Mouse (Mus musculus) cerebellum, adult 2 months (tissue): Measurements from ENCODE around the gene Scml4. TPM values are rescaled to one million over a fixed set of nuclear protein-coding genes. Genes with fewer than 3 reads are reported as not detected.
A peak's percentile ranks its signal among the peaks of the same experiment; 100 is the strongest.

Source experiments
- DNase-seq, 2 experiments: peaks; one replicate each; pipeline ENCODE4 v3.0.0; 2021
- H3K27ac ChIP-seq: fragments of 200-500 bp; 2 replicates; pipeline ENCODE4 v1.5.1; 2012; ENCODE audit warnings: low read length, control low read depth, inconsistent platforms; ENCODE audit not compliant: insufficient read depth
- H3K27me3 ChIP-seq: fragments of 200-500 bp; 2 replicates; pipeline ENCODE4 v1.6.1; 2012; ENCODE audit warnings: inconsistent platforms, mild to moderate bottlenecking, low read length, moderate library complexity; ENCODE audit not compliant: control insufficient read depth, insufficient read depth
- H3K4me1 ChIP-seq: fragments of 200-500 bp; 2 replicates; pipeline ENCODE4 v1.6.1; 2011; ENCODE audit warnings: low read length; ENCODE audit not compliant: control insufficient read depth, insufficient read depth
- H3K4me3 ChIP-seq: fragments of 200-500 bp; replicated peaks from 2 replicates; pipeline ENCODE3; 2011; ENCODE audit warnings: mild to moderate bottlenecking, low read depth, low read length, control low read depth; ENCODE audit not compliant: insufficient read depth
- CTCF ChIP-seq: fragments of 200-500 bp; IDR thresholded peaks from 2 replicates; pipeline ENCODE4 v1.5.1; 2011; ENCODE audit warnings: low read depth, mild to moderate bottlenecking, control low read depth, low read length, moderate library complexity, borderline replicate concordance; ENCODE audit not compliant: insufficient read depth
- POLR2A ChIP-seq: fragments of 200-500 bp; IDR thresholded peaks from 2 replicates; pipeline ENCODE4 v1.6.1; 2011; ENCODE audit warnings: low read length, control low read depth, borderline replicate concordance; ENCODE audit not compliant: insufficient read depth
- WGBS: fragments of 180-500 bp; shearing (Covaris S2); methylation state at CpG from one replicate; pipeline ENCODE4 v1.1.7; 2018; 5-methylcytosine and 5-hydroxymethylcytosine counted together
- polyA plus RNA-seq: library from polyadenylated mRNA; depleted of rRNA; stranded (reverse); fragments of >200 nt; gene quantifications from 2 replicates; pipeline ENCODE4 v1.2.3, GENCODE M21; 2012

Gene Scml4
- polyA plus RNA-seq, 1 experiment, result 0.82 TPM

DNA sequence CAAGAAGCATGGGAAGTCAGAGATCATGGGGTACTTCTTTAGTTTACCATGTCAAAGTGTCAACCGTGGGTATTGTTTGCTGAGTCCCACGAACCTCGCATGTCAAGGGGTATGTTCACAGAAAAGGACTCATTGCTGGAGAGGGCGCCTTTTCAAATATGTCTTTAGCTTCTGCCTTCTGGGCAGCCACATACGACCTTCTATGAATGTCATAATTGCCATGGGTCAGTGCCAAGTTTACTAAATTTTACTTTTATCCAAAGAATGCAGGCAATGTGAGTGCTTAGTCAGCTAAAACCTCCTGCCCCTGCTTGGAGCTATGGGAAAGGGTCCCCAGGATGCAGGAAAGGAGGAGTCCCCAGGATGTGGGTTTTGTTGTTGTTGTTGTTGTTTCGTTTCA lies 116.4 kb downstream of the Scml4 start:
- H3K27me3 ChIP-seq, result no peaks in the 10 kb centered on the region
- H3K4me3 ChIP-seq, result no peak overlapping the region
- DNase-seq, result no peak
- no peak overlapping the region for H3K27ac ChIP-seq
- WGBS, result 78% methylated on average over 6 of the region's 6 CpGs
- no peaks in the 10 kb centered on the region for H3K4me1 ChIP-seq
- TF ChIP-seq CTCF (no peak), POLR2A (no peak)

DNA sequence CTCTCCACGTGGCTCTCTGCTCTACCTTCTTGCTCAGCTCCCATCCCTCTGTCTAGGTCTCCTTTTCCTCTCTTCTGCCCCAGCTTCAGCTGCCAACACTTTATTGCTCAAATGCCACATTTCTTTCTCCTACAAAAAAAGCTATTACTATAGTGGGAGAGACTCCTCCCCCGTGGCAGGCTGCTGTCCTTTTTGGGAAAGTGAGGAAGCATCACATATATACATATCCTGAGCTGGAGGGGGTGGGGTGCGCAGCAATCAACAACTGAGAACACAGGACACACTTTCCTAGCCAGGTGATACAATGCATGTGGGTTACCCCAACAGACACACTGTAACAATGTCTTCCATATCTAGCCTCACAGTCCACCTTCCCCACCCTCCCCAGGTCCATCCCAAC lies 118.2 kb downstream of the Scml4 start:
- no peaks in the 10 kb centered on the region for H3K4me1 ChIP-seq
- WGBS, result 55% methylated on average over 3 of the region's 3 CpGs
- TF ChIP-seq POLR2A, result no peak
- TF ChIP-seq CTCF, result no peak
- no peaks in the 10 kb centered on the region for H3K27me3 ChIP-seq
- H3K27ac ChIP-seq, result no peak overlapping the region
- no peak overlapping the region for H3K4me3 ChIP-seq
- no peak for DNase-seq

GRCm38 (mm10) chr10:42980999-42981757 lies 121.0 kb downstream of the Scml4 start:
- H3K4me3 ChIP-seq, result no peak overlapping the region
- DNase-seq, result no peak
- no peaks in the 10 kb centered on the region for H3K4me1 ChIP-seq
- H3K27me3 ChIP-seq, result no peaks in the 10 kb centered on the region
- H3K27ac ChIP-seq, result no peak overlapping the region
- WGBS, result 48% methylated on average over 7 of the region's 7 CpGs
- no peak for TF ChIP-seq POLR2A
- no peak for TF ChIP-seq CTCF

DNA sequence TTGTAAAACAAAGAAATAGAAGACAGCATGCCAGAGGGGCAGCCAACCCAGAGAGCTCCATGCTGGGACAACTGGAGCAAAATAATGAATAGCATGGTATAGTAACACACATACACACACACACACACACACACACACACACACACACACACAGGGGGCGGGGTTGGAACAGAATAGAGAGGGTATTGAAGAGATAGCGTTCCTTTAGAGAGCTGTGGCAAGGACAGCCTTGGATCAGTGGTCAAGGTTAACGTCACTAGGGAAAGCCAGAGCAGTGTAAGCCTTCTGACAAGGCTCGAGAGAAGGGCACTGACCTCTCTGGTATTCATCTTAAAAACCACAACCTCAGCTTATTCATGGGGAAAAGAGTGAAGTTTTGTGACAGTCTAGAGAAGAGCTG lies 124.7 kb downstream of the Scml4 start:
- 42% methylated on average over 4 of the region's 4 CpGs for WGBS
- H3K27me3 ChIP-seq, result no peaks in the 10 kb centered on the region

DNA sequence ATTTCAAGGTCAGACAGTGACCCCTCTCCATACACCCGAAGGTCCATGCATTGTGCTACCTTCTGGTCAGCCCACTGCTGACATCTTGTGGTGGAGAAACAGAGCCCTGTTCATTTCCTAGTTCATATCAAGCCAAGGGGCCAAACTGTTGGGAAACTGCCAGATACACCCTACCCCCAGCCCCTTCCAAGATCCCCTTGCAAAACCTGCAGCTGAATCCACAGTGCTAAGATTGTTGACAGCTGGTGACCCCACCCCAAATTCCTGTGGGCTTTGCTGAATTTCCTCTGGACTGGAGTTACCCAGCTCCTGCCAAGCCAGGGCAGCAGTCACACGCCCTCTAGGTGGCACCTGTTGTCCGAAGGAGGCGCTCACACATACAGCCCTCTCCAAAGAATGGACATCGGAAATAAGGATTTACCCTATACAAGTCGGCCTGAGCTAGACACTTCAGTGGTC lies 127.5 kb downstream of the Scml4 start:
- WGBS, result 8% methylated on average over 6 of the region's 6 CpGs
- no peak overlapping the region for H3K4me3 ChIP-seq
- TF ChIP-seq CTCF (peak; percentile 42; the same call in 1 of the 2 replicates), POLR2A (no peak)
- no peaks in the 10 kb centered on the region for H3K4me1 ChIP-seq
- DNase-seq, result no peak
- no peak overlapping the region for H3K27ac ChIP-seq
- no peaks in the 10 kb centered on the region for H3K27me3 ChIP-seq

More for the DNA sequence above, 124.7 kb downstream of the Scml4 start:
- Histone ChIP-seq H3K4me3 (no peak overlapping the region), H3K4me1 (no peaks in the 10 kb centered on the region), H3K27ac (no peak overlapping the region)
- TF ChIP-seq POLR2A (no peak), CTCF (no peak)
- no peak for DNase-seq

GRCm38 (mm10) chr10:42988627-42989026 lies 128.5 kb downstream of the Scml4 start:
- 71% methylated on average over 15 of the region's 15 CpGs for WGBS
- no peak overlapping the region for H3K27ac ChIP-seq
- DNase-seq, result no peak
- no peak overlapping the region for H3K4me3 ChIP-seq
- TF ChIP-seq POLR2A (no peak), CTCF (no peak)
- H3K27me3 ChIP-seq, result no peaks in the 10 kb centered on the region
- H3K4me1 ChIP-seq, result no peaks in the 10 kb centered on the region

DNA sequence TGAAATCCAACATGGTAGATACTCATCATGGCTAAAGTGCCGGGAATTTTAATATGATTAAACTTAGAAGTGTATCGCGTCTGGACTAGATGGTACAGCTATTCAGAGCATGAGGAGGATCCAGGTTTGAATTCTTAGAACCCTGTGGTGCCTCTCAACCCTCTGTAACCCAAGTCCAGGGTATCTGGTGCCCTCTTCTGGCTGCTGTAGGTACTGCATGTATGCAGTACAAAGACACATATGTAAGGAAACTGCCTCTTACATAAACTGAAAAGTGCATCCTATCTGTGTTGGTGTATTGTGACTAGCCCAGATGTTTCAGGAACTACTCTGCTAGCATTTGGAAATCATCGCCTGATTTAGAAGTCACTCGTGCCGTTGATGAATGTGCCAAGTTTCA lies 129.7 kb downstream of the Scml4 start:
- 32% methylated on average over 6 of the region's 6 CpGs for whole genome bisulfite sequencing
- DNase-seq, result peak; percentile 53 to 68
- Histone ChIP-seq H3K27ac (no peak overlapping the region), H3K4me3 (no peak overlapping the region), H3K27me3 (no peaks in the 10 kb centered on the region), H3K4me1 (no peaks in the 10 kb centered on the region; the same call in 1 of the 2 replicates)
- TF ChIP-seq CTCF (peak; percentile 78), POLR2A (no peak)

- H3K4me1 ChIP-seq, result no peaks in the 10 kb centered on the region; the same call in 1 of the 2 replicates
- no peak overlapping the region for H3K27ac ChIP-seq
- 66% methylated on average over 9 of the region's 9 CpGs for WGBS
- TF ChIP-seq CTCF (no peak), POLR2A (no peak)
- no peak overlapping the region for H3K4me3 ChIP-seq
- no peak for DNase-seq
- H3K27me3 ChIP-seq, result no peaks in the 10 kb centered on the region
Measured at GRCm38 (mm10) chr10:42991018-42991417, 130.8 kb downstream of the Scml4 start.

DNA sequence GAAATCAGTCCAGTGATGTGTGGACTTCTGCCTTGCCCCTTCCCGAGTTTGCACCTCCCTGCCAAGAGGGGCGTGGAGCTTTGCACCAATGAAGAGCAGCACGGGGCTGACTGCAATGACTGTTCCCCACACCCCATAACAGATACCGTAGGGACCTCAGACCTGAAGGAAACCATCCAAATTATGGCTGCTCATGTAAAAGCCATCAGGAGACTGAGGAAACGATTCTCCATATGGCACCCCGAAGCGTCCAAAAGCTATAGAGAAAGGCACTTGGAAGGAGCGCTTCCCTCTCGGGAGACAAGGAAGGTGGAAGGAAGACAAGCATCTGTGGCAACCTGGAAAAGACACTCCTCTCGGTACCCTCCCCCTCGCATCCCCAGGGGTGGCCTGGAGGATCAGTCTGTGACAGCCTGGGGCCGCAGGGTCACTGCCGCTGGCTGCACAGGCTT lies 134.2 kb downstream of the Scml4 start:
- DNase-seq, result peak; percentile 39 to 44
- peak overlapping the region; percentile 33 for H3K4me3 ChIP-seq
- no peak for TF ChIP-seq POLR2A
- TF ChIP-seq CTCF, result no peak
- no peak overlapping the region for H3K27ac ChIP-seq
- H3K4me1 ChIP-seq, result no peaks in the 10 kb centered on the region; the same call in 1 of the 2 replicates
- WGBS, result 6% methylated on average over 13 of the region's 13 CpGs
- no peaks in the 10 kb centered on the region for H3K27me3 ChIP-seq
